ENCODE assay signal across 8 mouse cellular contexts in genomic region chr9:63462296-63462695, GRCm38 (mm10).
DNase-seq lines count a peak whose midpoint lies in the region; ATAC-seq and TF ChIP-seq lines count a peak whose summit lies in the region.

No protein-coding gene starts in this region.

- peak; percentile 12 for TF ChIP-seq CTCF in ES-Bruce4 (IDR thresholded peaks at IDR 0.05; ENCODE audit: low read depth, low read length)

- no peak overlapping the region for H3K4me2 ChIP-seq in forebrain, embryonic 16.5 days (ENCODE audit: low read length)

- TF ChIP-seq EP300 in ES-Bruce4 (IDR thresholded peaks at IDR 0.05; ENCODE audit: insufficient read depth, low read depth, low read length): no peak

- peaks cover 5% of the 10 kb centered on the region; the same call in 1 of the 2 replicates for H3K4me1 ChIP-seq in forebrain, embryonic 10.5 days
- H3K4me1 ChIP-seq in forebrain, embryonic 16.5 days (replicated peaks; ENCODE audit: control insufficient read depth, insufficient read depth, low read length): no peaks in the 10 kb centered on the region
- H3K4me1 ChIP-seq in ES-Bruce4 (ENCODE audit: control insufficient read depth, insufficient read depth, low read length): no peaks in the 10 kb centered on the region

- H3K27ac ChIP-seq in forebrain, embryonic 10.5 days: no peak overlapping the region
- H3K27ac ChIP-seq in forebrain, embryonic 16.5 days (ENCODE audit: low read length): no peak overlapping the region
- H3K27ac ChIP-seq in ES-Bruce4 (ENCODE audit: insufficient read depth, low read length): no peak overlapping the region

- H3K9ac ChIP-seq in forebrain, embryonic 16.5 days (replicated peaks; ENCODE audit: low read depth, low read length): no peak overlapping the region
- no peak overlapping the region for H3K9ac ChIP-seq in ES-Bruce4 (ENCODE audit: low read depth, poor library complexity, severe bottlenecking)

- ATAC-seq in forebrain, embryonic 16.5 days: no peak

- peak; percentile 35 for DNase-seq in forebrain, embryonic 10.5 days (ENCODE audit: extremely low spot score, low spot score)
- peak; percentile 56 for DNase-seq in c-Kit-positive CD71-positive TER-119-negative erythroid progenitor cells, embryonic 14.5 days (ENCODE audit: low read depth)
- DNase-seq in frontal cortex, postnatal 10 days (ENCODE audit: low spot score in 2 of 2): peak; percentile 12 to 63
- DNase-seq in layer of hippocampus, adult 11-12 months (ENCODE audit: low spot score): peak; percentile 85
- peak; percentile 86 for DNase-seq in lung, postnatal 10 days
- peak; percentile 32 for DNase-seq in spleen, adult 12 weeks (ENCODE audit: low spot score)

- H3K9me3 ChIP-seq in forebrain, embryonic 10.5 days: no peaks in the 10 kb centered on the region
- H3K9me3 ChIP-seq in forebrain, embryonic 16.5 days (ENCODE audit: control insufficient read depth, low read length): no peaks in the 10 kb centered on the region
- H3K9me3 ChIP-seq in ES-Bruce4 (replicated peaks; ENCODE audit: control insufficient read depth, insufficient read depth, low read length, poor library complexity, severe bottlenecking): no peaks in the 10 kb centered on the region

- H3K36me3 ChIP-seq in forebrain, embryonic 10.5 days (replicated peaks): no peaks in the 10 kb centered on the region
- no peaks in the 10 kb centered on the region for H3K36me3 ChIP-seq in forebrain, embryonic 16.5 days (ENCODE audit: control insufficient read depth, insufficient read depth)
- no peaks in the 10 kb centered on the region for H3K36me3 ChIP-seq in ES-Bruce4 (ENCODE audit: control insufficient read depth, insufficient read depth, low read length, poor library complexity, severe bottlenecking)

- no peak for TF ChIP-seq POLR2A in ES-Bruce4 (IDR thresholded peaks at IDR 0.05; ENCODE audit: insufficient read depth, low read length)

- 57% methylated on average over 2 of the region's 2 CpGs for WGBS in forebrain, embryonic 10.5 days
- whole genome bisulfite sequencing in forebrain, embryonic 16.5 days: 75% methylated on average over 2 of the region's 2 CpGs

- 0 out of 2 replicates have a peak, but pooled peaks cover 4% of the 10 kb centered on the region for H3K27me3 ChIP-seq in forebrain, embryonic 10.5 days (ENCODE audit: poor library complexity, severe bottlenecking)
- H3K27me3 ChIP-seq in forebrain, embryonic 16.5 days (replicated peaks; ENCODE audit: control insufficient read depth, insufficient read depth, low read length): 0 out of 2 replicates have a peak, but pooled peaks cover 5% of the 10 kb centered on the region
- no peaks in the 10 kb centered on the region for H3K27me3 ChIP-seq in ES-Bruce4 (ENCODE audit: control insufficient read depth, insufficient read depth, low read length, poor library complexity, severe bottlenecking)

- H3K4me3 ChIP-seq in forebrain, embryonic 10.5 days: no peak overlapping the region
- H3K4me3 ChIP-seq in forebrain, embryonic 16.5 days (replicated peaks; ENCODE audit: low read length): no peak overlapping the region
- H3K4me3 ChIP-seq in ES-Bruce4 (ENCODE audit: low read depth, low read length): no peak overlapping the region

Comparison
In these comparisons a context has a peak if more than half of its experiments do, and no peak if none do; other contexts are left out.
1. DNase-seq: peak in every context shown above with its lines; median percentile 86 in lung, postnatal 10 days; 85 in layer of hippocampus, adult 11-12 months; 56 in c-Kit-positive CD71-positive TER-119-negative erythroid progenitor cells, embryonic 14.5 days; 38 in frontal cortex, postnatal 10 days; 35 in forebrain, embryonic 10.5 days; 32 in spleen, adult 12 weeks.